Mouse (Mus musculus) erythroblast, embryonic 14.5 days (primary cell): ENCODE data around the gene Cacna1a. TPM values are rescaled to one million over a fixed set of nuclear protein-coding genes. Genes with fewer than 3 reads are reported as not detected.

Experiments
- H3K27me3 ChIP-seq: 2 replicates; pipeline ENCODE4 v1.6.1; 2012; ENCODE audit warnings: inconsistent platforms; ENCODE audit not compliant: control insufficient read depth
- H3K36me3 ChIP-seq: 2 replicates; pipeline ENCODE4 v1.6.1; 2012; ENCODE audit warnings: mild to moderate bottlenecking, inconsistent platforms; ENCODE audit not compliant: control insufficient read depth
- H3K4me1 ChIP-seq: 2 replicates; pipeline ENCODE4 v1.6.1; 2012; ENCODE audit warnings: inconsistent platforms; ENCODE audit not compliant: control insufficient read depth
- H3K4me3 ChIP-seq: replicated peaks from 2 replicates; pipeline ENCODE3; 2012; ENCODE audit warnings: moderate library complexity, mild to moderate bottlenecking, inconsistent platforms
- H3K9me3 ChIP-seq: 2 replicates; pipeline ENCODE4 v1.6.1; 2012; ENCODE audit warnings: low read length, inconsistent platforms, mixed read lengths; ENCODE audit not compliant: control insufficient read depth
- GATA1 ChIP-seq: IDR thresholded peaks from 2 replicates; pipeline ENCODE4 v1.6.1; 2012; ENCODE audit warnings: low read length, inconsistent platforms, mixed read lengths
- TAL1 ChIP-seq: IDR thresholded peaks from 3 replicates; pipeline ENCODE4 v1.6.1; 2012; ENCODE audit warnings: low read length, inconsistent platforms, mixed read lengths
- polyA plus RNA-seq: library from polyadenylated mRNA; stranded (reverse); fragments of >175 nt; gene quantifications from 2 replicates; pipeline ENCODE4 v1.2.3, GENCODE M21; 2012

Gene Cacna1a
- polyA plus RNA-seq, 1 experiment: 0.88 TPM

DNA sequence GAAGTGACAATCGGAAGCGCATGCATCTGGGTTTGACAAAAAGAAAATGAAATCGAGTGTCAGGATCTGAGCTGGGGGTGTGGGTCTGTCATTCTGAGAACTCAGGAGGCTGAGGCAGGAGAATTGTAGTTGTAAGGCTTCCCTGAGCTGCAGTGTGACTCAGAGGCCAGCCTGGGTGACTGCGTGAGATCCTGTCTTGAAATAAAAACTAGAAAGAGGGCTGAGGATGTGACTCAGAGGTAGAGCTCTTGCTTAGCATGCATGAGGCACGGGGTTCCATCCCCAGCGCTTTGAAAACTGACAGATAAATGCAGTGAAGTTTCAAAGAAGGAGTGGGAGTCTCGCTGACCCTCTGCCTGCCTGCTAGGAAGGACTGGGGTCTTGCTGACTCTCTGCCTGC is 70.6 kb downstream of the Cacna1a start:
- TF ChIP-seq GATA1: no peak
- TF ChIP-seq TAL1: no peak
- H3K4me3 ChIP-seq: no peak overlapping the region
- no peaks in the 10 kb centered on the region for H3K27me3 ChIP-seq
- no peaks in the 10 kb centered on the region for H3K4me1 ChIP-seq
- no peaks in the 10 kb centered on the region for H3K36me3 ChIP-seq
- peaks cover 19% of the 10 kb centered on the region for H3K9me3 ChIP-seq

DNA sequence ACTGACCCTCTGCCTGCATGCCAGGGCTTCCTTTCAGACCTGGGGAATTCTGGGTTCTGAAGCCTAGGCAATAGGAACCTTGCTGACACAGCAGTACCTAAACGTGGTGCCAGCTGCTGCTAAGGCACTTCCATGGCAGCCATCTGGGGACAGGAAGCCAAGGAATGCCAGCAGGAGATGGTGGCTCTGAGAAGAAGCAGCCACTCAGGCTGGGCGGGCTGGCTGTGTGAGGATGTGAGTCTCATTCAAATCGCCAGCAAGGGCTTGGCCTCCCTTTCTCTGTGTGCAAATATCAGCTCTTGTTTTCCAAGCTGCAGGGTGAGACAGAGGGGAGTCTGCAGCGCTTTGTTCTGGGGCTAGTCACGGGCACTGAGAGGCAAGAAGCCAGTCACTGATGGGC is 71.0 kb downstream of the Cacna1a start:
- Histone ChIP-seq H3K36me3 (no peaks in the 10 kb centered on the region), H3K4me3 (no peak overlapping the region), H3K4me1 (no peaks in the 10 kb centered on the region), H3K9me3 (peaks cover 19% of the 10 kb centered on the region), H3K27me3 (no peaks in the 10 kb centered on the region)
- no peak for TF ChIP-seq GATA1
- TF ChIP-seq TAL1: no peak

DNA sequence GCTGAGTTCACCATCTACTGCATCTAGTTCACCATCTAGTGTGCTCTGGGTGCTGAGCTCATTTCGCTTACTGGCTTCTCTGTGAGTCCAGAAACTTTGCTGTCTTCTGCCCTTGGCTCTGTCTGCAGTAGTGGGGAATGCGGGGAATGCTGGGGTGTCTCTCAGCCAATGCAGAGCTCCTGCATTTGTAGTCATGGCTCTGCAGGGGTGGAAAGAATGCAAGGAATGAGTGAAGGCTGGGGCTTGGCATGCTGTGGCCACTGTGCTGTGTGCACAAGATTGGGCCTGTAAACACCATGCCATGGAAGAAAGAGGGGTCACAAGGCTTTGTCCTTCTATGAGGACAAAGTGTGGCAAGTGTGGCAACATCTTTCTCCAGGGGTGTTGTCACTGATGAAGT is 72.5 kb downstream of the Cacna1a start:
- H3K4me1 ChIP-seq: no peaks in the 10 kb centered on the region
- H3K36me3 ChIP-seq: no peaks in the 10 kb centered on the region
- no peak overlapping the region for H3K4me3 ChIP-seq
- peaks cover 19% of the 10 kb centered on the region for H3K9me3 ChIP-seq
- no peaks in the 10 kb centered on the region for H3K27me3 ChIP-seq
- TF ChIP-seq GATA1 (no peak), TAL1 (no peak)

DNA sequence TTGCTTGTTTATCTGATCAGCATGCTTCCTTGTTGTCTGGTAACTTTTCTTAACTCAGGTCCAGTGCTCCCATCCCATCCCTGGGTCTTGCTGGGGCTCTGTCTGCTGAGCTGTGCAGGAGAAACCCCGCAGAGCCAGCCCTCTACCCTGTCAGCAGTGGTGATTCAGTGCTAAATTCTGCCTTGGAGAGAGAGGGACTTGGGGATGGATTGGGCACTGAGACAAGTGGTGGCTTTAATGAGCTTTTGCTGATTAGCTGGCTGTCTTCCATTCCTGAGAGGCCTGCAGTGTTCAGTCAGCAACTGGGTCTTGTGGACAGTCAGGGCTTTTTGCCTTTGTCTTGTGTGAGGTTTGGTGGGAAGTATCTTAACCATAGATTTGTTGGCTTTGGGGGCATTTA is 78.7 kb downstream of the Cacna1a start:
- no peaks in the 10 kb centered on the region for H3K4me1 ChIP-seq
- H3K36me3 ChIP-seq: no peaks in the 10 kb centered on the region
- H3K9me3 ChIP-seq: peaks cover 11% of the 10 kb centered on the region
- H3K4me3 ChIP-seq: no peak overlapping the region
- no peaks in the 10 kb centered on the region for H3K27me3 ChIP-seq
- TF ChIP-seq TAL1: no peak
- no peak for TF ChIP-seq GATA1

DNA sequence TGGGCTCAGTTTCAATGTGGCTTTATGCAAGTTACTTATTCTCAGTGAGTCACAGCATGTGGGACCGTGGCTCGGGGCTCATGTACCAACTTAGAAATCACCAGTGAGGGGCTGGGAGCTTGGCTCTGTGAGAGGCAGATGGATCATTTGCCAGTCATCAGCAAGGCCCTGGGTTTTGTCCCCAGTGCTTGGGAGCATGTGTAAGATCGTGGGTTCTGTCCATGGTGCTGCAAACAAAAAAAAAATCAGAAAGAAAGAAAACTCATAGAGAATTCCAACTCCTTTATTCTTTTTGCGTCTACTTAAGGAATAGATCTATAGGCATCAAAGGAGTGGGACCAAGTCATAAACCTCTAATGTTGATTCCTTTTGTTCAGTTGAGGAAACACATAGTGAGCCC is 80.8 kb downstream of the Cacna1a start:
- Histone ChIP-seq H3K4me3 (no peak overlapping the region), H3K36me3 (no peaks in the 10 kb centered on the region), H3K9me3 (no peaks in the 10 kb centered on the region), H3K27me3 (no peaks in the 10 kb centered on the region), H3K4me1 (no peaks in the 10 kb centered on the region)
- TF ChIP-seq TAL1 (no peak), GATA1 (no peak)

DNA sequence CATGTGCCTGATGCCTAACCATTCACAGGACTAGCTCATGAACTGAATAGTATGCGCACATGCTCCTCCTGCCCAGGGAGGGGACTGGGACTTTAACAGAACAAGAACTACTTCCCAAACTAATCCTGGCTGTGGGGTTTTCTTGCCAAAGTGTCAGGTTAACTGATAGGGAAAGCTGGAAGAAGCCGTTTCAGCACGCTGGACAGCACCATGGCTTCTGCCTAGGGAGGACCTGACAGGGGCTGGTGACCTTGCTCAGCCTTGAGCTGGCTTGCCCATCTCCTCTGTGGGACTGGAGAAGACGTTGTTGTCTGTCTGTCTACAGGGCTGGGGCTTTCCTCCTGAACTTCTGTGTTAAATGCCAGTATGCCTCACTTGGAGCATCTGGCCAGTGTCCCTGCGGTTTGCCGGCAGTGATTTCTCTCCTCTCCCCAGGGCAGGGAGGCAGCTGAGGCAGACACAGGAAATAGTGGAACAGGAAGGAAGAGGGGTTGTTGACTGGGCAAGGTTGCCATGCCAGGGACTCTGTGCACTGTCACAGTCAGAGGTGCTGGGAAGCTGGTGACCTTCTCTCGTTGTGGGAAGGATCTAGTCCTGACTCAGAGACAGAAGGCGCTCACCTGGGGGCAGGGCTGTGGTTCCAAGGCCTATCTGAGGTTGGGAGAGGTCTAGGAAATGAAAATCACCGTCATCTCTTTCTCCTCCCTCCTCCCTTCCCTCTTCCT is 83.2 kb downstream of the Cacna1a start:
- H3K36me3 ChIP-seq: no peaks in the 10 kb centered on the region
- no peak for TF ChIP-seq GATA1
- no peak for TF ChIP-seq TAL1
- no peak overlapping the region for H3K4me3 ChIP-seq
- H3K27me3 ChIP-seq: no peaks in the 10 kb centered on the region
- H3K4me1 ChIP-seq: no peaks in the 10 kb centered on the region
- no peaks in the 10 kb centered on the region for H3K9me3 ChIP-seq

DNA sequence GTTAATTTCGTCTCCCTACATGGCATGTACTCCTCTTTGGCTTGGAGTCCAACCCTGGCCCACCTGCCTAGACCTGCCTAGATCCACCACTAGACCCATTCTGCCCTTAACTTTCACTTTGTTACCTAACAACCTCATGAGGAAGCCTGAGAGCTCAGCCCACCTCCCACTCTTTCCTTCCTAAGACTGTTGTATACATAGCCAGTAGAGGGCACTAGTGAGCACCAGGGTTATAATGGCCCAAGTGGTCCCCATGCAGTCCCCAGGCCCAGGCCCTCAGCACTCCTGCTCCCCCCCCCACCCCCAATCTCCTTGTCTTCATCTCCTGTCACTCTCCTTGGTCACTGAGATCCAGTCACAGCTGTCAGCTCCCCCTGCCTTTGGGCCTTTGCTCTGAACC is 86.2 kb downstream of the Cacna1a start:
- Histone ChIP-seq H3K9me3 (no peaks in the 10 kb centered on the region), H3K36me3 (no peaks in the 10 kb centered on the region), H3K4me1 (no peaks in the 10 kb centered on the region), H3K27me3 (no peaks in the 10 kb centered on the region), H3K4me3 (no peak overlapping the region)
- TF ChIP-seq TAL1 (no peak), GATA1 (no peak)

DNA sequence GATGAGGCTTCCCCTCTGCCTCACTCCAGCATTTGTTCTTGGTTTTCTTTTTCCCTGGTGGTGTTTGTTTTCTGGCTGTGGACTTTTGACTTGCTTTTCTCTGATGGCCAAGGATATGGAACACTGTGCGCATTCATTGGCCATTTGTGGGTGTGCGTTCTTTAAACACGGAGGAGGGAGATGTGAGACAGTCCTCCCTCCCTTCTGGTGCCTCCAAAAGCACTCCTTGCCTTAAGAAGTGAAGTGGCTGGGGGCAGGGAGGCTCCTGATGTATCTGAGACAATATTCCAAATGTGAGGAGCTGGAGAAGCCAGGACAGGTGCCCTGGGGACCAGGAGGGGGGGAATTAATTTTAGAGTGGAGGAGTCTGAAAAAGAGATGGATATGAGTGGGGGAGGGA is 89.1 kb downstream of the Cacna1a start:
- H3K9me3 ChIP-seq: no peaks in the 10 kb centered on the region
- H3K27me3 ChIP-seq: no peaks in the 10 kb centered on the region
- no peaks in the 10 kb centered on the region for H3K36me3 ChIP-seq
- H3K4me1 ChIP-seq: no peaks in the 10 kb centered on the region
- no peak overlapping the region for H3K4me3 ChIP-seq
- TF ChIP-seq GATA1: no peak
- TF ChIP-seq TAL1: no peak

DNA sequence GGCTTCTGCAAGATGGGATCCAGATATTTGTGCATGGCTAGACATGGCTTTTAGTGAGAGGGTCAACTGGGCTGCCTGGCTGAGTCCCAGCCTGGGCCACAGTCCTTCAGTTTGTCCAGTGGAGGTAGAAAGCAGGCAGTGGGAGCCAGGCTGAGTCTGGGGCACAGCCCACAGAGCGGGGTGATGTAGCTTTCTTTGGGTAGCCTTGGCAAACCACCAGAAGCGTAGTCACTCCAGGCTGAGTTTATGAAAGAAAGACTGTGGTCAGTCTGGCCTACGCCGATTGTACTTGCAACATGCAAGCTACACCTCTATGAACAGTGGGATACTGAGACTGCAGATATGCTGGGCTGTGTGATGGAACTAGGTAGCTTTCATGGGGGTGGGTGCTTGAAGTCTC is 94.8 kb downstream of the Cacna1a start:
- Histone ChIP-seq H3K27me3 (no peaks in the 10 kb centered on the region), H3K4me1 (no peaks in the 10 kb centered on the region), H3K36me3 (no peaks in the 10 kb centered on the region), H3K4me3 (no peak overlapping the region), H3K9me3 (no peaks in the 10 kb centered on the region)
- no peak for TF ChIP-seq TAL1
- TF ChIP-seq GATA1: no peak

DNA sequence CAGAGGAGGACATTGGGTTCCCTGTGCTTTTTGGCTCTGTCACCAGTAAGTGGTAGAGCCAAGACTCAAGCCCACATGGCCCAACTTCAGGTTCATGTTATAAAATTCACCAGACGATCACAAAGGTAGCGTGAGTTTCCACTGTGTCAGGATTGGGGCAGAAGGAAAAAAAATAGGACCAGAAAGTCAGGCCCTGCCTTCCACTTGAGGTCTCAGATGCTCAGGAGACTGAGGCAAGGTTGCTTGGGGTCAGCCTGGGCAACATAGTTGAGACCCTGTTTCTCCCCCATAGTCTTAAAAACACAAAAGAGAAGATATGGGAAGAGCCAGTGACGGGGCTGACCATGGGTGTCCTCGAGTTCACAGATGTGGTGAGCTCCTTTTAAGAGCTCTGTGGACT is 97.1 kb downstream of the Cacna1a start:
- no peaks in the 10 kb centered on the region for H3K4me1 ChIP-seq
- H3K4me3 ChIP-seq: no peak overlapping the region
- no peaks in the 10 kb centered on the region for H3K36me3 ChIP-seq
- no peaks in the 10 kb centered on the region for H3K9me3 ChIP-seq
- H3K27me3 ChIP-seq: no peaks in the 10 kb centered on the region
- TF ChIP-seq GATA1: no peak
- no peak for TF ChIP-seq TAL1

DNA sequence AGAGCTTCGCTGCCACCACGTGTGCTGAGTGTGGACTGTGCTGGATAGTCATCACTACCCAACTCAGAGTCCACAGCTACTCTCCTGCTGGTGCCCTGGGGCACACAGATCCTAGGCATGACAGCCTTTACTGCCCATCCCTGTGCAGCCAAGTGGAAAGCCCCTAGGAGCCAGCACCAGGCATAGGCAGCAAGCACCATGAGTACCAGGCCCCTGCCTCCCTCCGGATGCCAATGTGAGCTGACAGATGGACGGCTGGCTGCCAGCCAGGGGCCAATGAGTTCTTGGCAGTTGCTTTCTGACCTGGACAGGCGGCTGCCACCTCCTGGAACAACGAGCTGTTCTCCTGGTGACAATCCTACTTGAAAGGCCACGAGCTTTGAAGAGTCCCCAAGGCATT is 97.6 kb downstream of the Cacna1a start:
- H3K4me3 ChIP-seq: no peak overlapping the region
- H3K4me1 ChIP-seq: no peaks in the 10 kb centered on the region
- no peaks in the 10 kb centered on the region for H3K36me3 ChIP-seq
- H3K27me3 ChIP-seq: no peaks in the 10 kb centered on the region
- no peaks in the 10 kb centered on the region for H3K9me3 ChIP-seq
- TF ChIP-seq GATA1 (no peak), TAL1 (no peak)
